Mouse (Mus musculus): ENCODE data around the gene Spcs2. TPM values are rescaled to one million over a fixed set of nuclear protein-coding genes. Genes with fewer than 3 reads are reported as not detected.

The Spcs2 gene
- polyA plus RNA-seq, 1 experiment from 2014 or later: 423 TPM

GRCm38 (mm10) chr7:99875891-99876290, 12.6 kb upstream of the Spcs2 start:
- 43% methylated on average over 5 of the region's 5 CpGs for WGBS

DNA sequence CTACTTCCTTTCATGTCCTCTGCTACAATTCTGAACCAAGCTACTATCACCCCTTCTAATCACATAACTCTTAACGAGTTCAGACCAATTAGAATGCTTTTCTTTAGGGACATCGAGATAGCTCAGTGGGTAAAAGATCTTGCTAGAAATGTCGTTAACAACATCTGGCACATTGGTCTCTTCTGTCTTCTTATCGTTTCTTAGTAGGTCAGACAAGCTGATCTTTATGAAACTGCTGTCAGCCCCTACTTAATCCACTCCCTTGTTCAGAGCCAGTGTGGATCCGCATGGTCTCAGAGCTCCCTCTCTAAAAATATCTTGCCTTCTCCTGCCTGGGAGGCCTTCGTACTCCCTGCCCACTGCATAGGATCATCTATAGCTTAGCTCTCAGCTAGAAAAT, 10.7 kb upstream of the Spcs2 start:
- H3K36me3 ChIP-seq (ENCODE audit: control insufficient read depth, insufficient read depth, low read length): no peaks in the 10 kb centered on the region
- no peaks in the 10 kb centered on the region; the same call in 1 of the 2 replicates for H3K27me3 ChIP-seq (replicated peaks; ENCODE audit: control insufficient read depth, insufficient read depth, low read length)
- H3K4me2 ChIP-seq (ENCODE audit: low read depth, low read length): no peak overlapping the region
- no peaks in the 10 kb centered on the region for H3K9me3 ChIP-seq (ENCODE audit: control insufficient read depth, low read length)
- no peak overlapping the region for H3K4me3 ChIP-seq (ENCODE audit: low read length)
- 81% methylated on average over 6 of the region's 6 CpGs for WGBS
- H3K4me1 ChIP-seq (ENCODE audit: control insufficient read depth, insufficient read depth, low read length): no peaks in the 10 kb centered on the region
- no peak overlapping the region for H3K27ac ChIP-seq (ENCODE audit: low read length)
- H3K9ac ChIP-seq (ENCODE audit: low read depth, low read length): no peak overlapping the region
- ATAC-seq: no peak

More at GRCm38 (mm10) chr7:99875891-99876290, 12.6 kb upstream of the Spcs2 start:
- ATAC-seq: no peak
- Histone ChIP-seq H3K9me3 (ENCODE audit: control insufficient read depth, low read length) (no peaks in the 10 kb centered on the region), H3K27ac (ENCODE audit: low read length) (no peak overlapping the region), H3K4me2 (ENCODE audit: low read depth, low read length) (no peak overlapping the region), H3K9ac (ENCODE audit: low read depth, low read length) (no peak overlapping the region), H3K4me1 (ENCODE audit: control insufficient read depth, insufficient read depth, low read length) (no peaks in the 10 kb centered on the region), H3K36me3 (ENCODE audit: control insufficient read depth, insufficient read depth, low read length) (no peaks in the 10 kb centered on the region), H3K27me3 (replicated peaks; ENCODE audit: control insufficient read depth, insufficient read depth, low read length) (no peaks in the 10 kb centered on the region; the same call in 1 of the 2 replicates), H3K4me3 (ENCODE audit: low read length) (no peak overlapping the region)

GRCm38 (mm10) chr7:99869296-99869695, 6.0 kb upstream of the Spcs2 start:
- H3K27me3 ChIP-seq (replicated peaks; ENCODE audit: control insufficient read depth, insufficient read depth, low read length): no peaks in the 10 kb centered on the region; the same call in 1 of the 2 replicates
- no peaks in the 10 kb centered on the region for H3K36me3 ChIP-seq (ENCODE audit: control insufficient read depth, insufficient read depth, low read length)
- no peak for ATAC-seq
- no peak overlapping the region for H3K9ac ChIP-seq (ENCODE audit: low read depth, low read length)
- H3K9me3 ChIP-seq (ENCODE audit: control insufficient read depth, low read length): no peaks in the 10 kb centered on the region
- H3K4me1 ChIP-seq (ENCODE audit: control insufficient read depth, insufficient read depth, low read length): no peaks in the 10 kb centered on the region
- no peak overlapping the region for H3K4me2 ChIP-seq (ENCODE audit: low read depth, low read length)
- WGBS: 65% methylated on average over 4 of the region's 4 CpGs
- no peak overlapping the region for H3K27ac ChIP-seq (ENCODE audit: low read length)
- no peak overlapping the region for H3K4me3 ChIP-seq (ENCODE audit: low read length)

GRCm38 (mm10) chr7:99865219-99865618, 2.0 kb upstream of the Spcs2 start:
- H3K4me2 ChIP-seq (ENCODE audit: low read depth, low read length): no peak overlapping the region
- no peak overlapping the region for H3K27ac ChIP-seq (ENCODE audit: low read length)
- H3K36me3 ChIP-seq (ENCODE audit: control insufficient read depth, insufficient read depth, low read length): no peaks in the 10 kb centered on the region
- no peak for ATAC-seq
- WGBS: 46% methylated on average over 3 of the region's 3 CpGs
- no peaks in the 10 kb centered on the region for H3K4me1 ChIP-seq (ENCODE audit: control insufficient read depth, insufficient read depth, low read length)
- no peaks in the 10 kb centered on the region for H3K9me3 ChIP-seq (ENCODE audit: control insufficient read depth, low read length)
- H3K4me3 ChIP-seq (ENCODE audit: low read length): no peak overlapping the region
- no peaks in the 10 kb centered on the region for H3K27me3 ChIP-seq (replicated peaks; ENCODE audit: control insufficient read depth, insufficient read depth, low read length)
- H3K9ac ChIP-seq (ENCODE audit: low read depth, low read length): no peak overlapping the region

DNA sequence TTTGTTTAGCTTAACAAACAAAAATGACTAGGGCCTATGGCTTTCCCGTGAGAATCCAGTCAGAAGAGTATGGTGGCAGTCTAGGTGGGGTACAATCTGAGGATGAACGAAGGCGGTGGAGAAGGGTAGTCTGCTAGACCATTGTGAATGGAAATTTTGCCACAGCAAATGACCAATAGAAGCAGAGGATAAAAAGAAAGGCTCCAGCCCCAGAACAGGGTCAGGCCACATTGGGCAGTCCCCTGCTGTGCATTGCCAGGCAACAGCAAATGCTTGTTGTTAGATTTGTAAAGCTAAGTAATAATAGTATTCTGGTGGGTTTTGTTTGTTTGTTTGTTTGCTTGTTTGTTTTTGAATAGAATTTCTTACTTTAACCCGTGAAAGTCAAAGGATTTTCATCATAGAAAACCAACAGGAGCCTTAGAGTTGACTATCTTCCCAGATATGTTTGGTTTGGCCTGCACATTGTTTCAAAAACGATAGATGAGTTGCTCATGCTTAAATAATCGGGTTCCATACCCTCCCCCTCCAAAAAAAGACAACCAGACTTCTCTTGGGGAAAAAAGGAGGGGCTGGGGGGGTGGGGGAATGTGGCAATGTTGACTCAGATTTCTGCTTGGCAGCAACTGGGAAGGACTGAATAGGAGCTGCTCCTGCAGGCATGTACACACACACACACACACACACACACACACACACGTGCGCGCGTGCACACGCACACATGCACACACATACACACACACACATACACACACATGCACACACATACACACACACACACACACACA, 1.2 kb upstream of the Spcs2 start:
- ATAC-seq: no peak

DNA sequence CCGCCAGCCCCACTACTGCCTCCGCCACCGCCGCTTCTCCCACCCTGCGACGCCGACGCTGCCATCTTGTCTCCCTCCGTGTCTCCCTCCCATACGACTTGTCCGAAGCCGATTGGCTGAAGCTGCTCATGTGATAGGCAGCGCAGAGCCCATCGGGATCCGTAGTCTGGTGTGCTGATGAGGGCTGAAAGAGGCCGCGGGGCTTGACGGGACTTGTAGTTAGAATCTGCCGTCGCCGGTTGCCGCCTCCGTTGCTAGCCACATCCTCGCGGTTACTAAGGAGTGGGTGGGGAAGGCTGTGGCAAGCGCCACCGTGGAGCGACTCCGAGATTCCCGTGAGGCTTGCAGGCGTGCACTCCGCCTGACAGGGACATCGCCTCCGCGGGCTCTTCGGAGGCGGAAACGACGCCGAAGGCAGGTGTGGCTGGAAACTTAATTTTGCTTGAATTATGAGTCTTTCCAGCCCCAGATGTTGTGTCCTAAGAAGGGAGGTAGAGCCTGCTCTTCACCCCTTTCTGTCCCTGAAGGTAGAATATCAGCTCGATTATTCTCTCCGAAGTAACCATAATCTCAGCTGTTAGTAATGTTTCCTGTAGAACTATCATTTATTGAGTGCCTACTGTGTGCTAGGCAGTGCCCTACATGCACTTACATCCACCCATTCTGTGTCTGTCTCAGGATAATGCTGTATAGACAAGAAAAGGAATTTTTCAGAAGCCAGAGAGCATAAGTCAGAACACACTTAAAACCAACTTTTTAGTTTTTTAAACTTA, 4.3 kb downstream of the Spcs2 start, which contains the start of gene Xrra1:
TSS of gene Xrra1 (plus strand) at position 304 of the 773 bp plus-strand sequence.
- Histone ChIP-seq H3K27ac (ENCODE audit: low read length) (peak within 1 kb of the TSS; percentile 24; the same call in 1 of the 2 replicates), H3K4me2 (ENCODE audit: low read depth, low read length) (peak within 1 kb of the TSS; percentile 66), H3K4me1 (ENCODE audit: control insufficient read depth, insufficient read depth, low read length) (peaks cover 14% of the 10 kb centered on the region), H3K36me3 (ENCODE audit: control insufficient read depth, insufficient read depth, low read length) (0 out of 2 replicates have a peak, but pooled peaks cover 4% of the 10 kb centered on the region), H3K4me3 (ENCODE audit: low read length) (peak within 1 kb of the TSS; percentile 76), H3K9ac (ENCODE audit: low read depth, low read length) (peak within 1 kb of the TSS; percentile 92), H3K9me3 (ENCODE audit: control insufficient read depth, low read length) (no peaks in the 10 kb centered on the region), H3K27me3 (replicated peaks; ENCODE audit: control insufficient read depth, insufficient read depth, low read length) (no peaks in the 10 kb centered on the region)
- ATAC-seq: peak; percentile 99
- WGBS: under 1% methylated on average over 42 of the region's 42 CpGs

More for the DNA sequence above, 1.2 kb upstream of the Spcs2 start:
- Histone ChIP-seq H3K4me1 (ENCODE audit: control insufficient read depth, insufficient read depth, low read length) (no peaks in the 10 kb centered on the region), H3K36me3 (ENCODE audit: control insufficient read depth, insufficient read depth, low read length) (no peaks in the 10 kb centered on the region), H3K27ac (ENCODE audit: low read length) (no peak overlapping the region), H3K9me3 (ENCODE audit: control insufficient read depth, low read length) (no peaks in the 10 kb centered on the region), H3K9ac (ENCODE audit: low read depth, low read length) (no peak overlapping the region), H3K27me3 (replicated peaks; ENCODE audit: control insufficient read depth, insufficient read depth, low read length) (no peaks in the 10 kb centered on the region), H3K4me2 (ENCODE audit: low read depth, low read length) (no peak overlapping the region), H3K4me3 (ENCODE audit: low read length) (no peak overlapping the region)
- 61% methylated on average over 8 of the region's 11 CpGs for WGBS

DNA sequence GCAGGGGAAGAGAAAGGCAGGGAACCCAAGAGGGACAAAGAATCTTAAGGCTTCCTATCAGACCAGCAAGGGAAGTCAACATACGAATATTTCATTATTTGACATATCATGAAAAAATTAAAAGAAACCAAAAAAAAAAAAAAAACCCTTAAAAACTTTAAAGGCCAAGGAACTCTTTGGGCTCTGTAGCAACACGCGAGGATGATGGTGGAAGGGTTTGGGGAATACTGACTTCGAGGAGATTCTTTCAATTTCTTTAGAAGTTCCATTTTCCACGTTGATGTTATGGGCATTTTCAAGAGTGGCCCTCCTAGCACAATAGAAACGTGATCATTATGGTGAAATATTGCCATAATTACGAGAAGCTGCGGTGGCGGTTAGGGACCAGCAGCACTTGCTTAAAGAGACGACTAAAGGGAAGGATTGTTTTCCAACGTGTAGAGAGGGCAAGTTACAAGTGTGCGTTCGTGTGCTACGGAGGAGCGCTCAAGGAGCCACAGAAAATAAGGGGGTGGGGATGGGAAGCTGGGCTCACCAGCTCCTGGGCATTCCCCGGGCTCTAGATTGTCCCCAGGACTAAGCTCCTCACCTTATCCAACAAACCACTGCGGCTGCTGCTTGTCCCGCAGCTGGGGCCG, 5.0 kb downstream of the Spcs2 start:
- Histone ChIP-seq H3K4me1 (ENCODE audit: control insufficient read depth, insufficient read depth, low read length) (peaks cover 14% of the 10 kb centered on the region), H3K4me3 (ENCODE audit: low read length) (peak overlapping the region; percentile 76), H3K9me3 (ENCODE audit: control insufficient read depth, low read length) (no peaks in the 10 kb centered on the region), H3K27me3 (replicated peaks; ENCODE audit: control insufficient read depth, insufficient read depth, low read length) (no peaks in the 10 kb centered on the region), H3K9ac (ENCODE audit: low read depth, low read length) (peak overlapping the region; percentile 92), H3K4me2 (ENCODE audit: low read depth, low read length) (peak overlapping the region; percentile 66), H3K27ac (ENCODE audit: low read length) (peak overlapping the region; percentile 24; the same call in 1 of the 2 replicates), H3K36me3 (ENCODE audit: control insufficient read depth, insufficient read depth, low read length) (0 out of 2 replicates have a peak, but pooled peaks cover 4% of the 10 kb centered on the region)
- WGBS: under 1% methylated on average over 19 of the region's 19 CpGs
- peak; percentile 63 for ATAC-seq

DNA sequence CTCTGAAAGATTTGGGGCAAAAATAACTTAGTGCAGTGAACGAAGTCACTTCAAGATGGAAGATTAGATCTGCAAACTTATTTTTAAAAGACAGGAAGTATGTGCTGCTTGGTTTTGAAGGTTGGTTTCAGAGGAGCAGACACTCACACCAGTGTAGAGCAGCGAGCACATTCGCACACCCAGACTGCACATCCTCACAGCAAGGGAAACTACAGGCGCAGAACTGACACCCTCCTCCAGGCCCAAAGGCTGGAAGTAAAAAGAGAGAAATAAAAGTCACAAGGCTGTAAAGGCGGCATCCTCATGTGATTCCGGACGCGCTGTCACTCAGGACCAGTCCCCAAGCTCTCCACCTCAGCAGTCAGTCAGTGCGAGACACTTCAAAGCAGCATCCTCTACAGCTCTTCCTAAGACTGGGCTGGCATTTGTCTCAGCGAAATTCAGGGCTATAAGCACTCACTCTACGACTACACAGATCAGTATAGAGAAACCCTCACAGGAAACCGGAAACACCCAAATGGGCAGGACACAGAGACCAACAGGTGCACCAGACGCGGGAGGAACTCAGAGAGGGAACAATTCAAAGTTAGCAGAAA, 6.9 kb downstream of the Spcs2 start:
- no peak for ATAC-seq
- H3K9me3 ChIP-seq (ENCODE audit: control insufficient read depth, low read length): no peaks in the 10 kb centered on the region
- 87% methylated on average over 14 of the region's 14 CpGs for WGBS
- H3K27ac ChIP-seq (ENCODE audit: low read length): no peak overlapping the region
- H3K9ac ChIP-seq (ENCODE audit: low read depth, low read length): no peak overlapping the region
- no peaks in the 10 kb centered on the region for H3K27me3 ChIP-seq (replicated peaks; ENCODE audit: control insufficient read depth, insufficient read depth, low read length)
- H3K4me2 ChIP-seq (ENCODE audit: low read depth, low read length): 0 out of 2 replicates have a peak overlapping the region, but pooled peaks have one; percentile 22
- peak overlapping the region; percentile 8; the same call in 1 of the 2 replicates for H3K4me3 ChIP-seq (ENCODE audit: low read length)
- peaks cover 14% of the 10 kb centered on the region for H3K4me1 ChIP-seq (ENCODE audit: control insufficient read depth, insufficient read depth, low read length)
- H3K36me3 ChIP-seq (ENCODE audit: control insufficient read depth, insufficient read depth, low read length): 0 out of 2 replicates have a peak, but pooled peaks cover 4% of the 10 kb centered on the region

Measured in intestine, embryonic 16.5 days (tissue).